Mouse (Mus musculus) heart, embryonic 10.5 days (tissue): ENCODE results near the gene Rnf181. TPM values are rescaled to one million over a fixed set of nuclear protein-coding genes. Genes with fewer than 3 reads are reported as not detected.

Experiments
- DNase-seq: peaks from one replicate; pipeline ENCODE4 v3.0.0-alpha.2; 2017; ENCODE audit warnings: low spot score
- H3K27ac ChIP-seq: fragments of 300-500 bp; sonication (generic); 2 replicates; pipeline ENCODE4 v1.5.1; 2016; ENCODE audit warnings: mild to moderate bottlenecking
- H3K27me3 ChIP-seq: fragments of 300-500 bp; sonication (generic); 2 replicates; pipeline ENCODE4 v1.6.1; 2016; ENCODE audit warnings: mild to moderate bottlenecking; ENCODE audit not compliant: poor library complexity, insufficient read depth, severe bottlenecking
- H3K36me3 ChIP-seq: fragments of 300-500 bp; sonication (generic); 2 replicates; pipeline ENCODE4 v1.6.1; 2016; ENCODE audit warnings: mild to moderate bottlenecking, moderate library complexity
- H3K4me1 ChIP-seq: fragments of 300-500 bp; sonication (generic); 2 replicates; pipeline ENCODE4 v1.6.1; 2016; ENCODE audit warnings: mild to moderate bottlenecking
- H3K4me3 ChIP-seq: fragments of 300-500 bp; sonication (generic); 2 replicates; pipeline ENCODE4 v1.5.1; 2016; ENCODE audit warnings: mild to moderate bottlenecking, moderate library complexity
- H3K9me3 ChIP-seq: fragments of 300-500 bp; sonication (generic); 2 replicates; pipeline ENCODE4 v1.6.1; 2016; ENCODE audit warnings: mild to moderate bottlenecking, moderate library complexity
- WGBS: fragments of 180-500 bp; shearing (Covaris S2); methylation state at CpG from one replicate; pipeline ENCODE4 v1.1.7; 2016; 5-methylcytosine and 5-hydroxymethylcytosine counted together
- polyA plus RNA-seq: library from polyadenylated mRNA; unstranded; fragments of >200 nt; fragmentation: Nextera tagmentation; extraction: Ambion mirVana; gene quantifications from 2 replicates; pipeline ENCODE4 v1.2.1, GENCODE M21; 2016

Rnf181 gene
- polyA plus RNA-seq, 1 experiment from 2014 or later = 127 TPM

GRCm38 (mm10) chr6:72379377-72380130 lies 12.8 kb upstream of the Rnf181 start:
- peaks cover 5% of the 10 kb centered on the region; the same call in 1 of the 2 replicates for H3K27me3 ChIP-seq
- peak overlapping the region; percentile 88 for H3K27ac ChIP-seq
- H3K9me3 ChIP-seq = no peaks in the 10 kb centered on the region
- WGBS = 26% methylated on average over 7 of the region's 7 CpGs
- H3K4me3 ChIP-seq = peak overlapping the region; percentile 69
- H3K36me3 ChIP-seq = peaks cover 6% of the 10 kb centered on the region; the same call in 1 of the 2 replicates
- peaks cover 10% of the 10 kb centered on the region for H3K4me1 ChIP-seq
- DNase-seq = no peak

- Histone ChIP-seq H3K36me3 (no peaks in the 10 kb centered on the region), H3K4me1 (peaks cover 17% of the 10 kb centered on the region), H3K4me3 (peak overlapping the region; percentile 69; the same call in 1 of the 2 replicates), H3K27ac (no peak overlapping the region), H3K9me3 (no peaks in the 10 kb centered on the region), H3K27me3 (peaks cover 5% of the 10 kb centered on the region; the same call in 1 of the 2 replicates)
- 85% methylated on average over 8 of the region's 8 CpGs for WGBS
- no peak for DNase-seq
Observed at GRCm38 (mm10) chr6:72378510-72379234, 11.9 kb upstream of the Rnf181 start.

DNA sequence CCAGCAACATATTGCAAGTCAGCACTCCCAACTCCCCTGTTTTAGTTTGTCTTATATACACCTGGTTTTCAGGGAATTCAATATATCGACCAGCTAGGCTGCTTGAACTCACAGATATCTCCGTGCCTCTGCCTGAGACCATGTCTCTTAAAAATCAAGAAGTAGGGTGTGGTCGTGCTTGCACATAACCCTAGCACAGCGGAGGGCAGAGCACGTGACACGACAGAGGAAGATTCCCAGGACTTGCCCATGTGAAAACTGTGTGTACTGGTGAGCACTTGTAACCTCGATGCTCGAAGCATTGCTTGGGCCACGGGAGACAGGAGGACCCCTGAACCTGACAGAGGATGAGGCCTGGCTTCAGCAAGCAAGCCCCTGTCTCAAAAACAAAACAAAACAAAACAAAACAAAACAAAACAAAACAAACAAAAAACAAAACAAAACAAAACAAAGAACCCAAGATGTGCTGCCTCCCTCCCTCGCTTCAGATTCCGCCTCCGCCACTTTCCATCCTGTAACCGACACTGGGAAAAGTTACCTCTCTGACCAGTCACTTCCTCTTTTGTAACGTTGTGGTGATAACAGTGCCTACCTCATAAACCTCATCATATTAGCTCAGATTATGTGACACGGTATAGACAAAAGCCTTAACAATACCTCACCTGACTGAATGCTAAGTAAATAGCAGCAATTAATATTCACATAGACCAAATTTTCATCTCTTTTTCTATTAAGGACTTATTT lies 8.2 kb upstream of the Rnf181 start:
- Histone ChIP-seq H3K36me3 (no peaks in the 10 kb centered on the region), H3K9me3 (no peaks in the 10 kb centered on the region), H3K4me3 (no peak overlapping the region), H3K27me3 (peaks cover 5% of the 10 kb centered on the region; the same call in 1 of the 2 replicates), H3K4me1 (peaks cover 41% of the 10 kb centered on the region), H3K27ac (0 out of 2 replicates have a peak overlapping the region, but pooled peaks have one; percentile 67)
- DNase-seq = no peak
- WGBS = 72% methylated on average over 15 of the region's 15 CpGs

- no peak overlapping the region for H3K4me3 ChIP-seq
- 0 out of 2 replicates have a peak, but pooled peaks cover 1% of the 10 kb centered on the region for H3K36me3 ChIP-seq
- peaks cover under 1% of the 10 kb centered on the region; the same call in 1 of the 2 replicates for H3K27me3 ChIP-seq
- peaks cover 43% of the 10 kb centered on the region for H3K4me1 ChIP-seq
- WGBS = 47% methylated on average over 7 of the region's 7 CpGs
- H3K9me3 ChIP-seq = no peaks in the 10 kb centered on the region
- peak overlapping the region; percentile 49; the same call in 1 of the 2 replicates for H3K27ac ChIP-seq
- DNase-seq = no peak
Observed at GRCm38 (mm10) chr6:72374206-72374605, 7.5 kb upstream of the Rnf181 start.

- Histone ChIP-seq H3K27me3 (no peaks in the 10 kb centered on the region), H3K36me3 (0 out of 2 replicates have a peak, but pooled peaks cover 6% of the 10 kb centered on the region), H3K4me3 (no peak overlapping the region), H3K9me3 (no peaks in the 10 kb centered on the region), H3K27ac (peak overlapping the region; percentile 49; the same call in 1 of the 2 replicates), H3K4me1 (peaks cover 43% of the 10 kb centered on the region)
- WGBS = 90% methylated on average over 4 of the region's 4 CpGs
- no peak for DNase-seq
Observed at GRCm38 (mm10) chr6:72373184-72373583, 6.4 kb upstream of the Rnf181 start.

DNA sequence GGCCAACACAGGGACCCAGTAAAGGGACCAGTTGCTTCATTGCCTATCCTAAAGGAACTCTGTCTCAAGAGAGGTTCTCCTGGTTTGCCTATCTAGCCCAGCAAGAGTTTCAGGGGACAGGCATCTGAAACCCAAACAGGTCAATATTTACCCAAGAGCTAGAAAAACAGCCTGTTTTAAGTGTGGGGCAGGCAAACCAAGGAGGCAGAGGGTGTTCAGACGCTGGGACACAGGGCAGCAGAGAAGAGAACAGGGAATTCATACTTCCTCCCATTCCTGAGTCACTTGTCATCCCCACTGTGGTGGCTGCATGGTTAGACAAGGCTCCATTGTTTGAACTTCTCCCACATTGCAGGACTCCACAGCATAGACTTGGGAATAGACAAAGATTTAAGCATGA lies 4.8 kb upstream of the Rnf181 start:
- WGBS = 9% methylated on average over 1 of the region's 1 CpGs
- H3K27me3 ChIP-seq = no peaks in the 10 kb centered on the region
- H3K4me1 ChIP-seq = peaks cover 43% of the 10 kb centered on the region
- no peaks in the 10 kb centered on the region for H3K9me3 ChIP-seq
- H3K4me3 ChIP-seq = 0 out of 2 replicates have a peak overlapping the region, but pooled peaks have one; percentile 15
- peak overlapping the region; percentile 72 for H3K27ac ChIP-seq
- 0 out of 2 replicates have a peak, but pooled peaks cover 6% of the 10 kb centered on the region for H3K36me3 ChIP-seq
- DNase-seq = no peak

DNA sequence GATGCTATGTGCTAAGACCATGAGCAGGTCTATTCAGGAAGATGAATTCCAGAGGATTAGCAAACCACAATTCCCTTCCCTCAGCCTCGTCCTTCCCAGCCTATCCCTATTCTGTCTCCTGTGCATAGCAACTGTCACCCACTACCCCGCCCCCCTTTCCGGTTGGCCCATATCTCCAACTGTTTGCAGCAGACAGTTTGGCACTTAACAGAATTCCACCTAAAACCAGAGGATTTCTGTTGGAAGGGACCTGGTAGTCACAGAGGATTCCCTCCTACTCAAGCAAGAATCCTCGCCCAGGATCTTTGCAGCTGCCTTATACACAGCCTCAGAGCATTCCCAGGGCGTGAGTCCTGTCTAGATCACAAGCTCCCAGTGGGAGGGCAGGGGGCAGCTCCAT lies 4.4 kb upstream of the Rnf181 start:
- Histone ChIP-seq H3K27me3 (no peaks in the 10 kb centered on the region), H3K9me3 (no peaks in the 10 kb centered on the region), H3K27ac (peak overlapping the region; percentile 72), H3K4me1 (peaks cover 43% of the 10 kb centered on the region), H3K36me3 (0 out of 2 replicates have a peak, but pooled peaks cover 6% of the 10 kb centered on the region), H3K4me3 (0 out of 2 replicates have a peak overlapping the region, but pooled peaks have one; percentile 15)
- WGBS = 33% methylated on average over 5 of the region's 5 CpGs
- peak; percentile 80 for DNase-seq

- H3K27me3 ChIP-seq = no peaks in the 10 kb centered on the region
- H3K27ac ChIP-seq = 0 out of 2 replicates have a peak overlapping the region, but pooled peaks have one; percentile 23
- H3K4me3 ChIP-seq = no peak overlapping the region
- H3K9me3 ChIP-seq = no peaks in the 10 kb centered on the region
- DNase-seq = no peak
- WGBS = 72% methylated on average over 12 of the region's 12 CpGs
- H3K36me3 ChIP-seq = 0 out of 2 replicates have a peak, but pooled peaks cover 6% of the 10 kb centered on the region
- peaks cover 43% of the 10 kb centered on the region for H3K4me1 ChIP-seq
Observed at GRCm38 (mm10) chr6:72370091-72370490, 3.3 kb upstream of the Rnf181 start.

- Histone ChIP-seq H3K4me1 (peaks cover 43% of the 10 kb centered on the region), H3K27ac (0 out of 2 replicates have a peak overlapping the region, but pooled peaks have one; percentile 25), H3K9me3 (no peaks in the 10 kb centered on the region), H3K36me3 (0 out of 2 replicates have a peak, but pooled peaks cover 6% of the 10 kb centered on the region), H3K27me3 (no peaks in the 10 kb centered on the region), H3K4me3 (no peak overlapping the region)
- DNase-seq = no peak
- WGBS = 72% methylated on average over 4 of the region's 4 CpGs
Observed at GRCm38 (mm10) chr6:72369557-72369956, 2.8 kb upstream of the Rnf181 start.

- DNase-seq = no peak
- no peak overlapping the region for H3K27ac ChIP-seq
- H3K4me3 ChIP-seq = no peak overlapping the region
- 0 out of 2 replicates have a peak, but pooled peaks cover 6% of the 10 kb centered on the region for H3K36me3 ChIP-seq
- 80% methylated on average over 4 of the region's 4 CpGs for WGBS
- H3K9me3 ChIP-seq = no peaks in the 10 kb centered on the region
- no peaks in the 10 kb centered on the region for H3K27me3 ChIP-seq
- H3K4me1 ChIP-seq = peaks cover 34% of the 10 kb centered on the region
Observed at GRCm38 (mm10) chr6:72367460-72367974, 761 bp upstream of the Rnf181 start.

- H3K27me3 ChIP-seq = no peaks in the 10 kb centered on the region
- 0 out of 2 replicates have a peak, but pooled peaks cover 6% of the 10 kb centered on the region for H3K36me3 ChIP-seq
- no peak overlapping the region for H3K4me3 ChIP-seq
- WGBS = 55% methylated on average over 3 of the region's 3 CpGs
- peaks cover 30% of the 10 kb centered on the region for H3K4me1 ChIP-seq
- no peaks in the 10 kb centered on the region for H3K9me3 ChIP-seq
- H3K27ac ChIP-seq = no peak overlapping the region
- DNase-seq = no peak
Observed at GRCm38 (mm10) chr6:72366304-72366703, 452 bp downstream of the Rnf181 start.

- Histone ChIP-seq H3K4me1 (peaks cover 30% of the 10 kb centered on the region), H3K9me3 (no peaks in the 10 kb centered on the region), H3K4me3 (no peak overlapping the region), H3K27me3 (no peaks in the 10 kb centered on the region), H3K27ac (no peak overlapping the region), H3K36me3 (peaks cover 17% of the 10 kb centered on the region; the same call in 1 of the 2 replicates)
- 68% methylated on average over 6 of the region's 6 CpGs for WGBS
- no peak for DNase-seq
Observed at GRCm38 (mm10) chr6:72364985-72365384, 1.8 kb downstream of the Rnf181 start.
